Mouse (Mus musculus) intestine, embryonic 14.5 days (tissue): Measurements from ENCODE around the gene Zscan21. TPM values are rescaled to one million over a fixed set of nuclear protein-coding genes. Genes with fewer than 3 reads are reported as not detected.

Source experiments
- ATAC-seq: fragments of 200-750 bp; cut with Nextera tagmentation; replicated peaks from 2 replicates; pipeline ENCODE4 v1.8.0; 2017; ENCODE audit warnings: low read depth, moderate number of reproducible peaks, moderate TSS enrichment, moderate library complexity; ENCODE audit not compliant: low FRiP score, low TSS enrichment
- DNase-seq: peaks from one replicate; pipeline ENCODE4 v3.0.0-alpha.2; 2018; ENCODE audit warnings: low spot score
- H3K27ac ChIP-seq: fragments of 300-500 bp; sonication (generic); 2 replicates; pipeline ENCODE4 v1.5.1; 2014; ENCODE audit warnings: low read depth, mild to moderate bottlenecking, control low read depth
- H3K27me3 ChIP-seq: fragments of 300-500 bp; sonication (generic); replicated peaks from 2 replicates; pipeline ENCODE4 v1.6.1; 2014; ENCODE audit warnings: low read length, control low read depth; ENCODE audit not compliant: control insufficient read depth, insufficient read depth
- H3K36me3 ChIP-seq: fragments of 300-500 bp; sonication (generic); 2 replicates; pipeline ENCODE4 v1.6.1; 2014; ENCODE audit warnings: low read length, control low read depth; ENCODE audit not compliant: control insufficient read depth, insufficient read depth
- H3K4me1 ChIP-seq: fragments of 300-500 bp; sonication (generic); replicated peaks from 2 replicates; pipeline ENCODE4 v1.6.1; 2014; ENCODE audit warnings: low read length, control low read depth, mixed read lengths; ENCODE audit not compliant: control insufficient read depth, insufficient read depth
- H3K4me2 ChIP-seq: fragments of 300-500 bp; sonication (generic); 2 replicates; pipeline ENCODE4 v1.6.1; 2014; ENCODE audit warnings: low read length
- H3K4me3 ChIP-seq: fragments of 300-500 bp; sonication (generic); 2 replicates; pipeline ENCODE4 v1.5.1; 2014; ENCODE audit warnings: low read depth, low read length, control low read depth, mixed read lengths
- H3K9ac ChIP-seq: fragments of 300-500 bp; sonication (generic); 2 replicates; pipeline ENCODE4 v1.6.1; 2014; ENCODE audit warnings: mild to moderate bottlenecking, low read length
- H3K9me3 ChIP-seq: fragments of 300-500 bp; sonication (generic); 2 replicates; pipeline ENCODE4 v1.6.1; 2016; ENCODE audit warnings: low read length, control low read depth; ENCODE audit not compliant: control insufficient read depth
- WGBS: fragments of 180-500 bp; shearing (Covaris S2); extraction: QIAGEN DNeasy Blood & Tissue Kit; methylation state at CpG from one replicate; pipeline ENCODE4 v1.1.7; 2014; 5-methylcytosine and 5-hydroxymethylcytosine counted together
- polyA plus RNA-seq: library from polyadenylated mRNA; unstranded; fragments of >200 nt; fragmentation: Nextera tagmentation; extraction: Ambion mirVana; gene quantifications from 2 replicates; pipeline ENCODE4 v1.2.1, GENCODE M21; 2014

Zscan21 gene
- 53.6 and 66.2 TPM in 2 replicates for polyA plus RNA-seq

- Histone ChIP-seq H3K4me3 (peak within 1 kb of the TSS; percentile 72), H3K36me3 (peaks cover 7% of the 10 kb centered on the region), H3K27me3 (no peaks in the 10 kb centered on the region), H3K4me2 (peak within 1 kb of the TSS; percentile 56), H3K9ac (peak within 1 kb of the TSS; percentile 75), H3K27ac (peak within 1 kb of the TSS; percentile 93), H3K9me3 (no peaks in the 10 kb centered on the region), H3K4me1 (peaks cover 6% of the 10 kb centered on the region)
- peak; percentile 95 for ATAC-seq
- WGBS: 7% methylated on average over 38 of the region's 38 CpGs
- peak; percentile 96 for DNase-seq
These were observed at the start of gene Zscan21 for GRCm38 (mm10) chr5:138116255-138117198. Zscan21 (plus strand) TSS chr5:138116903.

GRCm38 (mm10) chr5:138073803-138074202 lies 42.9 kb upstream of the Zscan21 start:
- Histone ChIP-seq H3K4me2 (no peak overlapping the region), H3K27ac (no peak overlapping the region), H3K4me3 (no peak overlapping the region), H3K9me3 (no peaks in the 10 kb centered on the region), H3K4me1 (no peaks in the 10 kb centered on the region), H3K9ac (no peak overlapping the region), H3K27me3 (no peaks in the 10 kb centered on the region), H3K36me3 (no peaks in the 10 kb centered on the region)
- 86% methylated on average over 4 of the region's 4 CpGs for WGBS
- DNase-seq: no peak
- ATAC-seq: no peak

GRCm38 (mm10) chr5:138075684-138076083 lies 41.0 kb upstream of the Zscan21 start:
- Histone ChIP-seq H3K27ac (no peak overlapping the region), H3K27me3 (no peaks in the 10 kb centered on the region), H3K4me1 (no peaks in the 10 kb centered on the region), H3K9ac (no peak overlapping the region), H3K4me2 (no peak overlapping the region), H3K4me3 (no peak overlapping the region), H3K36me3 (no peaks in the 10 kb centered on the region), H3K9me3 (no peaks in the 10 kb centered on the region)
- ATAC-seq: no peak
- DNase-seq: no peak
- 70% methylated on average over 3 of the region's 3 CpGs for WGBS

- Histone ChIP-seq H3K9ac (no peak overlapping the region), H3K4me1 (no peaks in the 10 kb centered on the region), H3K4me2 (no peak overlapping the region), H3K27ac (no peak overlapping the region), H3K27me3 (no peaks in the 10 kb centered on the region), H3K9me3 (no peaks in the 10 kb centered on the region), H3K36me3 (no peaks in the 10 kb centered on the region), H3K4me3 (no peak overlapping the region)
- WGBS: 63% methylated on average over 2 of the region's 2 CpGs
- no peak for ATAC-seq
- no peak for DNase-seq
These were observed 40.6 kb upstream of the Zscan21 start for GRCm38 (mm10) chr5:138076148-138076547.

GRCm38 (mm10) chr5:138080456-138080855 lies 36.2 kb upstream of the Zscan21 start:
- no peak overlapping the region for H3K4me2 ChIP-seq
- no peaks in the 10 kb centered on the region for H3K9me3 ChIP-seq
- H3K27ac ChIP-seq: no peak overlapping the region
- H3K4me3 ChIP-seq: no peak overlapping the region
- no peaks in the 10 kb centered on the region for H3K4me1 ChIP-seq
- DNase-seq: no peak
- H3K36me3 ChIP-seq: no peaks in the 10 kb centered on the region
- ATAC-seq: no peak
- WGBS: 91% methylated on average over 5 of the region's 5 CpGs
- H3K9ac ChIP-seq: no peak overlapping the region
- H3K27me3 ChIP-seq: no peaks in the 10 kb centered on the region

GRCm38 (mm10) chr5:138081446-138081845 lies 35.3 kb upstream of the Zscan21 start:
- no peak for DNase-seq
- Histone ChIP-seq H3K4me3 (no peak overlapping the region), H3K4me2 (no peak overlapping the region), H3K9ac (no peak overlapping the region), H3K9me3 (no peaks in the 10 kb centered on the region), H3K27ac (no peak overlapping the region), H3K27me3 (no peaks in the 10 kb centered on the region), H3K36me3 (no peaks in the 10 kb centered on the region), H3K4me1 (peaks cover 7% of the 10 kb centered on the region)
- no peak for ATAC-seq
- 84% methylated on average over 9 of the region's 9 CpGs for WGBS

- ATAC-seq: no peak
- WGBS: 62% methylated on average over 2 of the region's 2 CpGs
- Histone ChIP-seq H3K27me3 (no peaks in the 10 kb centered on the region), H3K4me1 (peaks cover 17% of the 10 kb centered on the region), H3K36me3 (peaks cover 14% of the 10 kb centered on the region), H3K9ac (no peak overlapping the region), H3K4me2 (no peak overlapping the region), H3K4me3 (no peak overlapping the region), H3K9me3 (no peaks in the 10 kb centered on the region), H3K27ac (no peak overlapping the region)
- DNase-seq: no peak
These were observed 33.3 kb upstream of the Zscan21 start for GRCm38 (mm10) chr5:138083318-138083900.

- DNase-seq (no peak), ATAC-seq (no peak)
- H3K27ac ChIP-seq: no peak overlapping the region
- no peak overlapping the region for H3K4me3 ChIP-seq
- H3K9me3 ChIP-seq: no peaks in the 10 kb centered on the region
- H3K4me1 ChIP-seq: peaks cover 20% of the 10 kb centered on the region
- no peaks in the 10 kb centered on the region for H3K27me3 ChIP-seq
- no peak overlapping the region for H3K4me2 ChIP-seq
- WGBS: 90% methylated on average over 2 of the region's 2 CpGs
- H3K36me3 ChIP-seq: peaks cover 14% of the 10 kb centered on the region
- no peak overlapping the region for H3K9ac ChIP-seq
These were observed 32.8 kb upstream of the Zscan21 start for GRCm38 (mm10) chr5:138083936-138084335.
